Mouse (Mus musculus): ENCODE data around the gene Sorcs3. TPM values are rescaled to one million over a fixed set of nuclear protein-coding genes. Genes with fewer than 3 reads are reported as not detected.

The Sorcs3 gene
- total and polyA plus RNA-seq, 3 experiments, result not detected

- no peak for DNase-seq (ENCODE audit: low read depth, low spot score)
- H3K4me3 ChIP-seq (ENCODE audit: control insufficient read depth in 1 of 2, insufficient read depth in 1 of 2, low read depth in 2 of 2, low read length in 2 of 2), result no peak overlapping the region
- no peaks in the 10 kb centered on the region for H3K79me2 ChIP-seq (ENCODE audit: control insufficient read depth, insufficient read depth, low read length, poor library complexity)
- H3K4me1 ChIP-seq (ENCODE audit: control insufficient read depth in 1 of 2, insufficient read depth in 2 of 2, low read length in 2 of 2), result no peaks in the 10 kb centered on the region
- no peaks in the 10 kb centered on the region for H3K9me3 ChIP-seq (replicated peaks; ENCODE audit: insufficient read depth, low read length)
- no peak for TF ChIP-seq CHD2 (IDR thresholded peaks at IDR 0.05; ENCODE audit: low read length)
- no peaks in the 10 kb centered on the region for H3K36me3 ChIP-seq (ENCODE audit: control insufficient read depth in 1 of 2, insufficient read depth in 2 of 2, low read length in 2 of 2)
- H3K27me3 ChIP-seq (ENCODE audit: control insufficient read depth in 1 of 2, insufficient read depth in 2 of 2, low read length in 2 of 2), result no peaks in the 10 kb centered on the region
- H3K9ac ChIP-seq (ENCODE audit: control insufficient read depth, low read depth, low read length, poor library complexity, severe bottlenecking), result no peak overlapping the region
- H3K27ac ChIP-seq (ENCODE audit: control insufficient read depth, low read depth, low read length), result no peak overlapping the region
These were observed 94.8 kb downstream of the Sorcs3 start for GRCm38 (mm10) chr19:48300440-48301231.

- TF ChIP-seq ETS1 (IDR thresholded peaks at IDR 0.05; ENCODE audit: low read depth, low read length) (no peak), NELFE (IDR thresholded peaks at IDR 0.05; ENCODE audit: low read depth, low read length) (no peak), MAZ (IDR thresholded peaks at IDR 0.05; ENCODE audit: low read depth, low read length) (no peak), CTCF (IDR thresholded peaks at IDR 0.05 in 2 of 3, conservative IDR thresholded peaks at IDR 0.05 in 1 of 3; ENCODE audit: control insufficient read depth in 1 of 3, insufficient read depth in 1 of 3, low read depth in 2 of 3, low read length in 3 of 3, poor library complexity in 1 of 3, severe bottlenecking in 1 of 3) (no peak)
- Histone ChIP-seq H3K27ac (ENCODE audit: control insufficient read depth, low read depth, low read length) (no peak overlapping the region), H3K36me3 (ENCODE audit: control insufficient read depth in 1 of 2, insufficient read depth in 2 of 2, low read length in 2 of 2) (no peaks in the 10 kb centered on the region), H3K4me3 (ENCODE audit: control insufficient read depth in 1 of 2, insufficient read depth in 1 of 2, low read depth in 2 of 2, low read length in 2 of 2) (no peak overlapping the region), H3K4me1 (ENCODE audit: control insufficient read depth in 1 of 2, insufficient read depth in 2 of 2, low read length in 2 of 2) (no peaks in the 10 kb centered on the region), H3K9ac (ENCODE audit: control insufficient read depth, low read depth, low read length, poor library complexity, severe bottlenecking) (no peak overlapping the region), H3K79me2 (ENCODE audit: control insufficient read depth, insufficient read depth, low read length, poor library complexity) (no peaks in the 10 kb centered on the region), H3K27me3 (ENCODE audit: control insufficient read depth in 1 of 2, insufficient read depth in 2 of 2, low read length in 2 of 2) (no peaks in the 10 kb centered on the region), H3K9me3 (replicated peaks; ENCODE audit: insufficient read depth, low read length) (no peaks in the 10 kb centered on the region)
- DNase-seq (ENCODE audit: low read depth, low spot score), result no peak
These were observed 95.5 kb downstream of the Sorcs3 start for GRCm38 (mm10) chr19:48301300-48301699.

- no peak for DNase-seq (ENCODE audit: low read depth, low spot score)
- Histone ChIP-seq H3K4me1 (ENCODE audit: control insufficient read depth in 1 of 2, insufficient read depth in 2 of 2, low read length in 2 of 2) (no peaks in the 10 kb centered on the region), H3K9ac (ENCODE audit: control insufficient read depth, low read depth, low read length, poor library complexity, severe bottlenecking) (no peak overlapping the region), H3K27me3 (ENCODE audit: control insufficient read depth in 1 of 2, insufficient read depth in 2 of 2, low read length in 2 of 2) (no peaks in the 10 kb centered on the region), H3K36me3 (ENCODE audit: control insufficient read depth in 1 of 2, insufficient read depth in 2 of 2, low read length in 2 of 2) (no peaks in the 10 kb centered on the region), H3K79me2 (ENCODE audit: control insufficient read depth, insufficient read depth, low read length, poor library complexity) (no peaks in the 10 kb centered on the region), H3K4me3 (ENCODE audit: control insufficient read depth in 1 of 2, insufficient read depth in 1 of 2, low read depth in 2 of 2, low read length in 2 of 2) (no peak overlapping the region), H3K9me3 (replicated peaks; ENCODE audit: insufficient read depth, low read length) (no peaks in the 10 kb centered on the region), H3K27ac (ENCODE audit: control insufficient read depth, low read depth, low read length) (no peak overlapping the region)
- TF ChIP-seq NRF1 (IDR thresholded peaks at IDR 0.05; ENCODE audit: insufficient read depth, low read depth, low read length, poor library complexity, severe bottlenecking), result no peak
- TF ChIP-seq RCOR1 (IDR thresholded peaks at IDR 0.05; ENCODE audit: low read depth, low read length), result no peak
- TF ChIP-seq MEF2A (IDR thresholded peaks at IDR 0.05; ENCODE audit: extremely low read depth, insufficient replicate concordance, low read depth, low read length, poor library complexity, severe bottlenecking), result no peak
- no peak for TF ChIP-seq ZC3H11A (IDR thresholded peaks at IDR 0.05; ENCODE audit: low read depth, low read length)
- TF ChIP-seq SIN3A (IDR thresholded peaks at IDR 0.05; ENCODE audit: low read length), result no peak
- no peak for TF ChIP-seq ZKSCAN1 (IDR thresholded peaks at IDR 0.05; ENCODE audit: low read depth, low read length)
- TF ChIP-seq MXI1 (IDR thresholded peaks at IDR 0.05; ENCODE audit: low read depth, low read length), result no peak
- no peak for TF ChIP-seq NELFE (IDR thresholded peaks at IDR 0.05; ENCODE audit: low read depth, low read length)
- no peak for TF ChIP-seq CHD1 (IDR thresholded peaks at IDR 0.05; ENCODE audit: low read depth, low read length)
- no peak for TF ChIP-seq ZMIZ1 (IDR thresholded peaks at IDR 0.05; ENCODE audit: low read depth, low read length)
- no peak for TF ChIP-seq TCF12 (IDR thresholded peaks at IDR 0.05; ENCODE audit: low read depth, low read length)
- TF ChIP-seq MAFK (IDR thresholded peaks at IDR 0.05; ENCODE audit: borderline replicate concordance, low read depth, low read length), result no peak
- no peak for TF ChIP-seq CHD2 (IDR thresholded peaks at IDR 0.05; ENCODE audit: low read length)
These were observed 102.5 kb downstream of the Sorcs3 start for GRCm38 (mm10) chr19:48308341-48308740.
